Mouse (Mus musculus): Measurements from ENCODE around the gene Strada.

The Strada gene

GRCm38 (mm10) chr11:106187326-106187725 lies 14.6 kb downstream of the Strada start:
- no peak for DNase-seq (ENCODE audit: low read depth)

- no peak for DNase-seq (ENCODE audit: low read depth)
Observed at GRCm38 (mm10) chr11:106180449-106180801, 21.5 kb downstream of the Strada start.

GRCm38 (mm10) chr11:106179711-106180448 lies 22.1 kb downstream of the Strada start:
- DNase-seq (ENCODE audit: low read depth): no peak

- no peak for DNase-seq (ENCODE audit: low read depth)
Observed at GRCm38 (mm10) chr11:106178036-106178782, 23.8 kb downstream of the Strada start.

- no peak for DNase-seq (ENCODE audit: low read depth)
Observed at GRCm38 (mm10) chr11:106176372-106176771, 25.6 kb downstream of the Strada start.

GRCm38 (mm10) chr11:106175081-106175480 lies 26.9 kb downstream of the Strada start:
- DNase-seq (ENCODE audit: low read depth): no peak

- DNase-seq (ENCODE audit: low read depth): no peak
Observed at GRCm38 (mm10) chr11:106174372-106174771, 27.6 kb downstream of the Strada start.

- DNase-seq (ENCODE audit: low read depth): no peak
Observed at GRCm38 (mm10) chr11:106173228-106173627, 28.7 kb downstream of the Strada start.

GRCm38 (mm10) chr11:106170807-106171206 lies 31.2 kb downstream of the Strada start:
- no peak for DNase-seq (ENCODE audit: low read depth)

GRCm38 (mm10) chr11:106167435-106167834 lies 34.5 kb downstream of the Strada start:
- DNase-seq (ENCODE audit: low read depth): no peak

- no peak for DNase-seq (ENCODE audit: low read depth)
Observed at GRCm38 (mm10) chr11:106164601-106165180, 37.3 kb downstream of the Strada start.

GRCm38 (mm10) chr11:106163546-106163945 lies 38.4 kb downstream of the Strada start:
- DNase-seq (ENCODE audit: low read depth): no peak

GRCm38 (mm10) chr11:106162237-106162636 lies 39.7 kb downstream of the Strada start:
- no peak for DNase-seq (ENCODE audit: low read depth)

GRCm38 (mm10) chr11:106160841-106161721 lies 40.9 kb downstream of the Strada start, which contains the start of the genes Gm10840 and Limd2:
TSS of gene Gm10840 (plus strand) at chr11:106160850.
TSS of gene Limd2 (minus strand) at chr11:106160860.
- DNase-seq (ENCODE audit: low read depth): no peak

- peak; percentile 50 for DNase-seq (ENCODE audit: low read depth)
Observed at GRCm38 (mm10) chr11:106159921-106160840, 41.8 kb downstream of the Strada start.

GRCm38 (mm10) chr11:106159216-106159920 lies 42.6 kb downstream of the Strada start:
- DNase-seq (ENCODE audit: low read depth): peak; percentile 67

- no peak for DNase-seq (ENCODE audit: low read depth)
Observed at GRCm38 (mm10) chr11:106158930-106159215, 43.1 kb downstream of the Strada start.

GRCm38 (mm10) chr11:106158081-106158929 lies 43.7 kb downstream of the Strada start:
- DNase-seq (ENCODE audit: low read depth): no peak

- DNase-seq (ENCODE audit: low read depth): no peak
Observed at GRCm38 (mm10) chr11:106157154-106157553, 44.8 kb downstream of the Strada start.
